Mouse (Mus musculus): Measurements from ENCODE around the gene Gucy2g. TPM values are rescaled to one million over a fixed set of nuclear protein-coding genes. Genes with fewer than 3 reads are reported as not detected.

Gene Gucy2g
- polyA plus RNA-seq, 1 experiment from 2014 or later, result not detected

DNA sequence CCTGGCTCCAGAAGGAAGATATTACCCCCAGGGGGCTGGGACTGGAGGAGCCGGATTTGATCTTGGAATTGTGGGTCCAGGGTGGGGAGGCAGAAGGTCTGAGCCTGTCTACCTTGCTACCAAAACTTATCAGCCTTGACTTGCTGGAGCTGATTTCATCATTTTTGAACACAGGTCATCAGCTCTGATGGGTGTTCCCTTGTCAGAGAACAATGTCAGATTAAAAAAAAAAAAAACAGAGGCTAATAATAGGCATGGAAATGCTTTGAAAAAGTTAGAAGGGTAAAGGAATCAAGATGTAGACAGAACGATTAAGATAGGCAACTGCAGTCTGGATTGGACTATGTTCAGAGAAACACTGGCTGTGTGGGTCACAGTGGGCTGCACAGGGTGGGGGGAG is 49.4 kb downstream of the Gucy2g start:
- Histone ChIP-seq H3K27ac (ENCODE audit: low read depth, low read length) (no peak overlapping the region), H3K27me3 (ENCODE audit: control insufficient read depth, insufficient read depth, low read length) (no peaks in the 10 kb centered on the region), H3K4me2 (replicated peaks; ENCODE audit: low read depth, low read length) (no peak overlapping the region), H3K9ac (ENCODE audit: low read depth, low read length) (no peak overlapping the region), H3K4me3 (ENCODE audit: low read depth, low read length) (no peak overlapping the region), H3K4me1 (replicated peaks; ENCODE audit: control insufficient read depth, insufficient read depth, low read length) (no peaks in the 10 kb centered on the region), H3K36me3 (ENCODE audit: control insufficient read depth, insufficient read depth, low read length) (no peaks in the 10 kb centered on the region), H3K9me3 (ENCODE audit: control insufficient read depth, low read length) (no peaks in the 10 kb centered on the region)
- 73% methylated on average over 2 of the region's 2 CpGs for WGBS
- no peak for DNase-seq (ENCODE audit: low spot score)
- ATAC-seq (ENCODE audit: low FRiP score), result no peak

DNA sequence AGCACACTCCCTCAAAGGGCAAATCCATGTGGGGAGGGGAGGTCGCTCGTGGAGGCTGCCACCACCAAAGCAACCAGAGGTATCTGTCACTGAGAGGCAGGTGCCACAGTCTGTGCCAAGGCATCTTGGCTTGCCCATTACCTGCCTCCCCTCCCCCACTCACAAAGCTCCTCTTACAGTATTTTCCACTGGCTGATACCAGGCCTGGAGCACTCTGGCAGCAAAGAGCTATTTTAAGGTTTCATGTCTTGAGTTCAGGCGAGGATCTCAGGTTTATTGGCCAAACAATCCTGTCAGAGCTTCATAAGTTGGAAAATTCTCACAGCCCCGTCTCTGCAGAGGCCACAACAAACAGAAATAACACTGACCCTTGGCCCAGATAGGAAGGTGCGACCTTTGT is 51.0 kb downstream of the Gucy2g start:
- H3K4me3 ChIP-seq (ENCODE audit: low read depth, low read length), result no peak overlapping the region
- H3K4me1 ChIP-seq (replicated peaks; ENCODE audit: control insufficient read depth, insufficient read depth, low read length), result no peaks in the 10 kb centered on the region
- 89% methylated on average over 5 of the region's 5 CpGs for WGBS
- DNase-seq (ENCODE audit: low spot score) (no peak), ATAC-seq (ENCODE audit: low FRiP score) (no peak)
- no peak overlapping the region for H3K27ac ChIP-seq (ENCODE audit: low read depth, low read length)
- no peak overlapping the region for H3K9ac ChIP-seq (ENCODE audit: low read depth, low read length)
- no peak overlapping the region for H3K4me2 ChIP-seq (replicated peaks; ENCODE audit: low read depth, low read length)
- no peaks in the 10 kb centered on the region for H3K27me3 ChIP-seq (ENCODE audit: control insufficient read depth, insufficient read depth, low read length)
- no peaks in the 10 kb centered on the region for H3K9me3 ChIP-seq (ENCODE audit: control insufficient read depth, low read length)
- no peaks in the 10 kb centered on the region for H3K36me3 ChIP-seq (ENCODE audit: control insufficient read depth, insufficient read depth, low read length)

DNA sequence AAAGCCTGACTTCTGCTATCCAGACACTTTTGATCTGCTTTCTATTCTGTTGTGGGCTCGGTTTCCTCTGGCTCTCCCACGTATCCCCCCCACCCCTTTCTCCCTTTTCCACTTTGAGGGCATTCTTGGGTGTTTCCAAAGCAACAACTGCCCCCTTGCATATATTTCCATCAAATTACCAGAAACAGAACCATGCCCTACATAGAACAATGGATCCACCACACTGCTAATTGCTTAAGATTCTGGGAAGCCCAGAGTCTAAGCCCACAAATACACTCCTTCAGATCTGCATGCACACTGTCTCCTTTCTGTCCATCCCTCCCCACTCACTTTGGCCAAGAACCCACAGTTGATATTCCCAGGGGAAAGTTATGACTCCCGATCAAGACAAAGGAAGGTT is 55.4 kb downstream of the Gucy2g start:
- peak; percentile 40 for DNase-seq (ENCODE audit: low spot score)
- H3K4me3 ChIP-seq (ENCODE audit: low read depth, low read length), result no peak overlapping the region
- peak overlapping the region; percentile 44; the same call in 1 of the 2 replicates for H3K27ac ChIP-seq (ENCODE audit: low read depth, low read length)

DNA sequence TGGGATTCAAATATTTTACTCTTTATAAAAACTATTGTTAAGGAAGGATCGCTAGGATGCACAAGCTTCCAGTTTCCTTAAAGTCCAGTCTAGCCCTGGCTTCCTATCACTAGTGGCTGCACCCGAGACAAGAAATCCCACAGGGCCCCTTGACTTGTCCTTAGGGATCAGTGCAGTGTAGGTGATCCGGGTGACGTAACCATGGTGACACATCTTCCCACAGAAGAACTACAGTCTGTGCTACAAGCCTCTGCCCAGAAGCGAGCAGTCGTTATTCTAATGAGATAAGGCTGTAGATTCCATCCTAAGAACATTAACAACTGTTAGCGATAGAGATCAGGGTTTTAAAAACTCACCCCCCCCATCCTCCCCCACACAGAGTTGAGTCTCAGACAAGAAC is 56.0 kb downstream of the Gucy2g start:
- no peaks in the 10 kb centered on the region for H3K27me3 ChIP-seq (ENCODE audit: control insufficient read depth, insufficient read depth, low read length)
- no peak overlapping the region for H3K4me3 ChIP-seq (ENCODE audit: low read depth, low read length)
- H3K9ac ChIP-seq (ENCODE audit: low read depth, low read length), result no peak overlapping the region
- no peak overlapping the region for H3K4me2 ChIP-seq (replicated peaks; ENCODE audit: low read depth, low read length)
- WGBS, result 64% methylated on average over 7 of the region's 7 CpGs
- peak overlapping the region; percentile 44; the same call in 1 of the 2 replicates for H3K27ac ChIP-seq (ENCODE audit: low read depth, low read length)
- ATAC-seq (ENCODE audit: low FRiP score), result peak; percentile 76
- DNase-seq (ENCODE audit: low spot score), result peak; percentile 41
- H3K4me1 ChIP-seq (replicated peaks; ENCODE audit: control insufficient read depth, insufficient read depth, low read length), result no peaks in the 10 kb centered on the region
- H3K9me3 ChIP-seq (ENCODE audit: control insufficient read depth, low read length), result no peaks in the 10 kb centered on the region
- H3K36me3 ChIP-seq (ENCODE audit: control insufficient read depth, insufficient read depth, low read length), result no peaks in the 10 kb centered on the region

More for the DNA sequence above, 55.4 kb downstream of the Gucy2g start:
- H3K9ac ChIP-seq (ENCODE audit: low read depth, low read length), result no peak overlapping the region
- no peaks in the 10 kb centered on the region for H3K27me3 ChIP-seq (ENCODE audit: control insufficient read depth, insufficient read depth, low read length)
- peak; percentile 67 for ATAC-seq (ENCODE audit: low FRiP score)
- no peak overlapping the region for H3K4me2 ChIP-seq (replicated peaks; ENCODE audit: low read depth, low read length)
- no peaks in the 10 kb centered on the region for H3K4me1 ChIP-seq (replicated peaks; ENCODE audit: control insufficient read depth, insufficient read depth, low read length)
- 35% methylated on average over 3 of the region's 3 CpGs for WGBS
- H3K9me3 ChIP-seq (ENCODE audit: control insufficient read depth, low read length), result no peaks in the 10 kb centered on the region
- no peaks in the 10 kb centered on the region for H3K36me3 ChIP-seq (ENCODE audit: control insufficient read depth, insufficient read depth, low read length)

DNA sequence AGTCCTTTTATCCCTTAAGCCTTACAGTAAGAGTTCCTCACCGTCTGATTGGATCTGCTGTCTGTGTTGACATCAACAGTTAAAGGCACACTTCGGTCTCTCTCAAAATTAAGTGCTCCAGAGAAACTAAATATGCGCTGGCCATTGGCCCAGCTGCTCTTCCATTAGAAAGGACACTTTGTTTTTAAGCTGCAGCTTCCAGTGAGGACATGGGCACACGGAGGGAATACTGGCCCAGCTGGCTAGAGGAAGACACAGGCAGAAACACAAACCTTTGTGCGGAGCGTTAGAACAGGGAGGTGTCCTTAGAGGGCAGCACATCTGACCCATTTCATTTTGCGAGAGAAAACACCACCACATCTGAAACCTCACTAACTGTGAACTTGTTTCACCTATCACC is 56.6 kb downstream of the Gucy2g start:
- ATAC-seq (ENCODE audit: low FRiP score), result no peak
- Histone ChIP-seq H3K4me2 (replicated peaks; ENCODE audit: low read depth, low read length) (no peak overlapping the region), H3K4me1 (replicated peaks; ENCODE audit: control insufficient read depth, insufficient read depth, low read length) (no peaks in the 10 kb centered on the region), H3K9ac (ENCODE audit: low read depth, low read length) (no peak overlapping the region), H3K36me3 (ENCODE audit: control insufficient read depth, insufficient read depth, low read length) (no peaks in the 10 kb centered on the region), H3K27ac (ENCODE audit: low read depth, low read length) (no peak overlapping the region), H3K4me3 (ENCODE audit: low read depth, low read length) (no peak overlapping the region), H3K27me3 (ENCODE audit: control insufficient read depth, insufficient read depth, low read length) (no peaks in the 10 kb centered on the region), H3K9me3 (ENCODE audit: control insufficient read depth, low read length) (no peaks in the 10 kb centered on the region)
- 74% methylated on average over 7 of the region's 7 CpGs for WGBS
- DNase-seq (ENCODE audit: low spot score), result no peak

DNA sequence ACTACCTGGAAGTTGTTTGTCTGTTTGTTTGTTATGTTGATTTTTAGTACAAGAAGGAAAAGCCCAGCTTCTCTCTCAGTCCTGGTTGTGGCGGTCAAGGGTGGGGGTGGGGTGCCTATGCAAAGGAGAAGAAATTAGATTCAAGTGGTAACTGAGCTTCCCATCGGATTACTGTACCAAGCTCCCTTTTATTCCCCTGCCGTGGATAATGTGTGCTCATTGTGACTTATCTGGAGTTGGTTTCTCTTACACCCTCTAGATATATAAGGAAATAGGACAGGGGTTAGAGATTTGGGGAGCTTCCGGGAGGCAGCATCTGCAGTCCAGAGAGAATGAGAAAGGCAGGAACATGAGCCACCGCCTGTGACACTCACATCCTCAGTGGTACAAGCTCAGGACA is 60.6 kb downstream of the Gucy2g start, which contains the start of gene Tectb:
TSS of gene Tectb (plus strand) at position 301 of the 400 bp plus-strand sequence.
- Histone ChIP-seq H3K4me3 (ENCODE audit: low read depth, low read length) (no peak within 1 kb of the TSS), H3K4me2 (replicated peaks; ENCODE audit: low read depth, low read length) (no peak within 1 kb of the TSS), H3K9me3 (ENCODE audit: control insufficient read depth, low read length) (no peaks in the 10 kb centered on the region), H3K9ac (ENCODE audit: low read depth, low read length) (no peak within 1 kb of the TSS), H3K27me3 (ENCODE audit: control insufficient read depth, insufficient read depth, low read length) (no peaks in the 10 kb centered on the region), H3K27ac (ENCODE audit: low read depth, low read length) (no peak within 1 kb of the TSS), H3K4me1 (replicated peaks; ENCODE audit: control insufficient read depth, insufficient read depth, low read length) (no peaks in the 10 kb centered on the region), H3K36me3 (ENCODE audit: control insufficient read depth, insufficient read depth, low read length) (no peaks in the 10 kb centered on the region)
- 85% methylated on average over 5 of the region's 5 CpGs for WGBS
- DNase-seq (ENCODE audit: low spot score) (no peak), ATAC-seq (ENCODE audit: low FRiP score) (no peak)

DNA sequence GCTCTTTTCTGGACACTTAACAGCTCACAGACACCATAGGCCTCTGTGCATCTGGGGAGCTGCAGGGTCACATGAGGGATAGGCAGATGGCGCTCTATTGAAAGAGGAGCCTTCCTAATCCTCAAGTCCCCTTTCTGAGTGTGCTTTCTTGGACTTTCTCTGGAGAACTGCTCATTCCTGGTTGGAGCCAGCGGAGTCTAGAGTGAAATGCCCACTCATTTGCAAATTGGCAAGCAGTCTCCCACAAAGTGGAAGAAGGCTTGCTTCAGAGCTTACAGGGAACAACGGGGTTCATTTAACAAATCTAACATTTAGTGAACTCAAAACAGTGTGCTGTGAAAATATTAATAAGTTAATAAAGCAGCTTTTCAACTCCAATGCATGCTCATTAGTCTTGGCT is 63.9 kb downstream of the Gucy2g start:
- DNase-seq (ENCODE audit: low spot score) (no peak), ATAC-seq (ENCODE audit: low FRiP score) (no peak)
- Histone ChIP-seq H3K9me3 (ENCODE audit: control insufficient read depth, low read length) (no peaks in the 10 kb centered on the region), H3K4me3 (ENCODE audit: low read depth, low read length) (no peak overlapping the region), H3K27ac (ENCODE audit: low read depth, low read length) (no peak overlapping the region), H3K4me1 (replicated peaks; ENCODE audit: control insufficient read depth, insufficient read depth, low read length) (no peaks in the 10 kb centered on the region), H3K36me3 (ENCODE audit: control insufficient read depth, insufficient read depth, low read length) (no peaks in the 10 kb centered on the region), H3K27me3 (ENCODE audit: control insufficient read depth, insufficient read depth, low read length) (no peaks in the 10 kb centered on the region), H3K4me2 (replicated peaks; ENCODE audit: low read depth, low read length) (no peak overlapping the region), H3K9ac (ENCODE audit: low read depth, low read length) (no peak overlapping the region)
- WGBS, result 93% methylated on average over 3 of the region's 3 CpGs

DNA sequence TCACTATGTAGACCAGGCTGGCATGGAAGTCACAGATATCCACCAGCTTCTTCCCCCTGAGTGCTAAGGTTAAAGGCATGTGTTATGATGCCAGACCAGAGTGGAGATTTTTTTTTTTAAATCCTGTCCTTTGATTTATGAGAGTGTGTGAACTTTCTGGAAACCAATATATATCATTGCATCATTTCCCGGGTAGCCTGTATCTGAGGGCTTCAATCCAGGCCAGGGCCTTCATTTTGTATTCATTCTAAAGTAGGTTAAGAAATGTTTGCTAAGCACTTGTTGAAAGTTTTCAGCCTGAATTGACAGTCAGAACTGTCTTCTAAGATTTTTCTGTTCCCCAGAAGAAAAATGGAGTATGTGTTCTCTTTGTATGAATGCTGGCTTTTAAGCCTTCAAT is 69.5 kb downstream of the Gucy2g start:
- 78% methylated on average over 1 of the region's 1 CpGs for WGBS
- DNase-seq (ENCODE audit: low spot score), result no peak

DNA sequence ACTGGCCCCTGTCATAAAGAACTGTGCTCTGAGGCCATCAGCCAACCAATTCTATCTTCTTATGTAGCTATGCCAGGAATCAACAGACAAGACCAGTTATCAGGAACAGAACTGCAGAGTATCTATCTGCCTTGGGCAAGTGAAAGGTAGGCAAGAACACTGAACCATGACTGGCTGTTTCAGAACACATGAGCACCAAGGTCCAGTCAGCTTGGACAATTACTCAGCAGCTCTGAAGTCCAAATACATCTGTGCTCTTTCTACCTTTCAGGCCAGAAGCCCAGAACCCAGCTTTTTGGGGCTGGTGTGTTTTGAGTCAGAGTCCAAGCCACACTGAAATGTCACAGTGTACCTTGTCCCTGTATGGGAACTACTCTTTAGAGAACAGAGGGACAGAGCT is 70.6 kb downstream of the Gucy2g start:
- H3K27me3 ChIP-seq (ENCODE audit: control insufficient read depth, insufficient read depth, low read length), result no peaks in the 10 kb centered on the region
- H3K4me1 ChIP-seq (replicated peaks; ENCODE audit: control insufficient read depth, insufficient read depth, low read length), result no peaks in the 10 kb centered on the region
- no peak overlapping the region for H3K9ac ChIP-seq (ENCODE audit: low read depth, low read length)
- no peak overlapping the region for H3K27ac ChIP-seq (ENCODE audit: low read depth, low read length)
- H3K4me3 ChIP-seq (ENCODE audit: low read depth, low read length), result no peak overlapping the region
- no peak for ATAC-seq (ENCODE audit: low FRiP score)
- no peaks in the 10 kb centered on the region for H3K9me3 ChIP-seq (ENCODE audit: control insufficient read depth, low read length)
- H3K36me3 ChIP-seq (ENCODE audit: control insufficient read depth, insufficient read depth, low read length), result no peaks in the 10 kb centered on the region
- no peak overlapping the region for H3K4me2 ChIP-seq (replicated peaks; ENCODE audit: low read depth, low read length)
- DNase-seq (ENCODE audit: low spot score), result no peak

More for the DNA sequence above, 69.5 kb downstream of the Gucy2g start:
- Histone ChIP-seq H3K9me3 (ENCODE audit: control insufficient read depth, low read length) (no peaks in the 10 kb centered on the region), H3K4me3 (ENCODE audit: low read depth, low read length) (no peak overlapping the region), H3K27me3 (ENCODE audit: control insufficient read depth, insufficient read depth, low read length) (no peaks in the 10 kb centered on the region), H3K36me3 (ENCODE audit: control insufficient read depth, insufficient read depth, low read length) (no peaks in the 10 kb centered on the region), H3K9ac (ENCODE audit: low read depth, low read length) (no peak overlapping the region), H3K4me2 (replicated peaks; ENCODE audit: low read depth, low read length) (no peak overlapping the region), H3K27ac (ENCODE audit: low read depth, low read length) (no peak overlapping the region), H3K4me1 (replicated peaks; ENCODE audit: control insufficient read depth, insufficient read depth, low read length) (no peaks in the 10 kb centered on the region)
- no peak for ATAC-seq (ENCODE audit: low FRiP score)
